Mouse (Mus musculus) thymus, adult 2 months (tissue): Measurements from ENCODE around the gene Rab17. TPM values are rescaled to one million over a fixed set of nuclear protein-coding genes. Genes with fewer than 3 reads are reported as not detected.

Experiments
- DNase-seq: peaks from one replicate; pipeline ENCODE4 v3.0.0; 2021
- H3K27ac ChIP-seq: fragments of 200-500 bp; 2 replicates; pipeline ENCODE4 v1.5.1; 2012; ENCODE audit warnings: low read length, control low read depth; ENCODE audit not compliant: control insufficient read depth, insufficient read depth
- H3K27me3 ChIP-seq: fragments of 200-500 bp; 2 replicates; pipeline ENCODE4 v1.6.1; 2012; ENCODE audit warnings: mild to moderate bottlenecking, low read length, moderate library complexity, mixed read lengths; ENCODE audit not compliant: control insufficient read depth, insufficient read depth
- H3K36me3 ChIP-seq: fragments of 200-500 bp; 2 replicates; pipeline ENCODE4 v1.6.1; 2012; ENCODE audit warnings: mild to moderate bottlenecking, low read length, moderate library complexity; ENCODE audit not compliant: control insufficient read depth, insufficient read depth
- H3K4me1 ChIP-seq: fragments of 200-500 bp; replicated peaks from 2 replicates; pipeline ENCODE4 v1.6.1; 2012; ENCODE audit warnings: low read length; ENCODE audit not compliant: control insufficient read depth, insufficient read depth
- H3K4me3 ChIP-seq: fragments of 200-500 bp; 2 replicates; pipeline ENCODE4 v1.5.1; 2012; ENCODE audit warnings: mild to moderate bottlenecking, low read length, control low read depth, moderate library complexity; ENCODE audit not compliant: control insufficient read depth, insufficient read depth
- CTCF ChIP-seq: fragments of 200-500 bp; IDR thresholded peaks from 2 replicates; pipeline ENCODE4 v1.5.1; 2012; ENCODE audit warnings: mild to moderate bottlenecking, control low read depth, low read length, moderate library complexity, borderline replicate concordance; ENCODE audit not compliant: control insufficient read depth, poor library complexity, insufficient read depth; ENCODE audit errors: extremely low read depth
- POLR2A ChIP-seq: fragments of 200-500 bp; IDR thresholded peaks from 2 replicates; pipeline ENCODE4 v1.6.1; 2012; ENCODE audit warnings: mild to moderate bottlenecking, low read length, control low read depth, moderate library complexity; ENCODE audit not compliant: control insufficient read depth, poor library complexity, insufficient read depth; ENCODE audit errors: extremely low read depth
- WGBS: fragments of 180-500 bp; shearing (Covaris S2); methylation state at CpG from one replicate; pipeline ENCODE4 v1.1.7; 2018; 5-methylcytosine and 5-hydroxymethylcytosine counted together
- polyA plus RNA-seq: library from polyadenylated mRNA; depleted of rRNA; stranded (reverse); fragments of >200 nt; gene quantifications from 2 replicates; pipeline ENCODE4 v1.2.3, GENCODE M21; 2012

The Rab17 gene
- polyA plus RNA-seq, 1 experiment = 0.94 TPM

DNA sequence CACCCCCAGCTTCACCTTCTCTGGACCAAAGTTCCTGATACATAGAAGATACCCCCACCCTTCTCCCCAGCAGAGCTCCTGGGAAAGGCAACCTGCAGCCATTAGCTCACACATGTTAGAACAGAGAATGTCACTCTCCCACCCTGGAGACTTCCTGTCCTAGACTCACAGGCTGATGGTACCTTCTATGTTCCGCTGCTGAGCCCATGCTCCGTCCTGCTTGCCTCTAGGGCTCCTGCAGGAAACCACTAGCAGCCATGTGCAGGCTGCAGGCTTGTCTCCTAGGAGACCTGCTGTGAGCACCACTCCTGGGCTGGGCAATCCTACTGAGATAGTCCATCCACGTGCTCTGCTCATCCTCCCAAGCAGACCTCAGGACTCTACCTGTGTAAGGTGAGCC is 33.2 kb upstream of the Rab17 start:
- Histone ChIP-seq H3K4me1 (no peaks in the 10 kb centered on the region), H3K36me3 (no peaks in the 10 kb centered on the region), H3K27me3 (peaks cover 13% of the 10 kb centered on the region), H3K27ac (no peak overlapping the region), H3K4me3 (no peak overlapping the region)
- 29% methylated on average over 3 of the region's 3 CpGs for WGBS
- no peak for DNase-seq
- TF ChIP-seq POLR2A (no peak), CTCF (no peak)

DNA sequence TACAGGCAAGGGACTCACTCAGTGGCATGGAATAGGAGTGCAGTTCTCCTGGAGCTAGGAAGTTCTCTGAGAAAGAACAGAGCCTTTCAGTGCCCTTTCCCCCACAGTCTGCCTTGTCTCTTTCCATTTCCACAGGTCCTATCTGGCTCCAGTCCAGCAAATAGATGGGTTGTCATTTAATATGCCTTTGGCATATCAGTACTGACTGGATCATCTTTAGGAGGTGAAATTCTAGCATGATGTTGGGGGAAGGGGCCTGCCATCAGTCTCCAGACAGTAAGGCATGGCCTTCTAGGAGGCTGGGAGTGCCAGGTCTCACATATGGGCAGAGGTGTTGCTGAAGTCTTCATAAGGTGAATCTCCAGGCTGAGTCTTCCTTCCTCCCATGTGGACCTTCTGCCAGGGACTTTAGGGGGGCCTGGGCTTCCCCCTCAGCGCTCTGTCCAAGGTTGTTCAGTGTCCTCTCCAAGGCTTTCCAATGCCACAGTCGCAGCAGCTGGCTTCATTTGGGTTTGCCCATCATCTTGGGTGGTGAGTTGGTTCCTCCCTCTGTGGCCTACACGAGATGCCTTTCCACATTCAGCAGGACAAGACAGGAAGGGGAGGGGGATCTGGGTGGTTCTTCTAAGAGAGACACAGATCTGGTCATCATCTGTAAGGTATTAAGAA is 32.5 kb upstream of the Rab17 start:
- TF ChIP-seq POLR2A = no peak
- TF ChIP-seq CTCF = no peak
- Histone ChIP-seq H3K27ac (no peak overlapping the region), H3K36me3 (no peaks in the 10 kb centered on the region), H3K4me1 (no peaks in the 10 kb centered on the region), H3K27me3 (peaks cover 13% of the 10 kb centered on the region), H3K4me3 (no peak overlapping the region)
- WGBS = 80% methylated on average over 3 of the region's 3 CpGs
- no peak for DNase-seq

DNA sequence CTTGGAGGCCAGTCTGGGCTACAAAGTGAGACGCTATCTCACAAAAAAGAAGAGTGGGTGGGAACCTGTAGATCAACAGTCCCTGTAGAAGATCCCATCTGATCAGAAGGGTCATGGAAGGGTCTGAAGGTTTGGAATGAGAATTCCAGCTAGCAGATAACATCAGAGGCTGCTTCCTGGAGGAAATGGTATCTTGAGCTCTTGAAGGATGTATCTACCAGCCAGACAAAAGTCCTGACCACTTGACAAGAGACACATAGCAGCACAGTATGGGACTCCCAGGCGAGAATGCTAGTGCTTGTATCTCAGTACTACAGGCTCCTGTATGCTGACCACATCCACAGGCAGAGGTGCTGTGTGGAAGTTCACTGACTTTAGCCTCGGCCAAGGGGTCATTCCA is 31.6 kb upstream of the Rab17 start:
- no peak overlapping the region for H3K27ac ChIP-seq
- no peaks in the 10 kb centered on the region for H3K4me1 ChIP-seq
- H3K27me3 ChIP-seq = peaks cover 13% of the 10 kb centered on the region
- 91% methylated on average over 3 of the region's 3 CpGs for WGBS
- no peak overlapping the region for H3K4me3 ChIP-seq
- TF ChIP-seq CTCF (no peak), POLR2A (no peak)
- no peaks in the 10 kb centered on the region for H3K36me3 ChIP-seq
- DNase-seq = no peak

DNA sequence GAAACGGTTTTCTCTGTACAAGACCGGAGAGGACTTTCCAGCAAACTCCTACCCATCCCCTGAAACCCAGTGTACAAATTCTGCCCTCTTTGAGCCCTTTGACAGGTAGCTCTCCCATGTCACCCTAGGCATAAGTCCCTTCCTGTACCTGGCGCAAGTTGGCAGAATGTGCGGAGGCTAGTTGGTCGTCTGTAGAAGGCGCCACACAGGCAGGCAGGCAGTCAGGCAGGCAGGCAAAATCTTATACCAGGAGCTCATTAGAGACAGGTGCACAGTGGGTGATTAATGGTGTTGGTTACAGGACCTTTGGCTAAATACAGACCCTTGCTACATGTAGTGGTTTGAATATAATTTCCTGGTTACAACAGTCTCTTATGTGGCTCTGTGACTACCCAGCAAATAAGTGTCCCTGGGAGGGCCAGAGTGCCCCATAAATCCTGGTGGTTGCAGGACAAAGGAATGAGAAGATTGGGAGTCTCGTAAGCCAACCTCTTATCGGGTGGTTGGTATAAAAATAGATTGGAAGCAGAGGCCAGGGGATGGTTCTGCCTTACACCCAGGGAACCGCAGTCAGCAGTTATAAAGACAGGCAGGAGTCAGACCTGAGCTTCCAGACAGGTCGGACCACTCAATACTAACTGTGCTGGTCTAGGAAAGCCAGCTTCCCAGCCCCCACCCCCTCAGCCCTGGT is 30.6 kb upstream of the Rab17 start:
- Histone ChIP-seq H3K27ac (no peak overlapping the region), H3K27me3 (peaks cover 13% of the 10 kb centered on the region), H3K4me1 (no peaks in the 10 kb centered on the region), H3K36me3 (no peaks in the 10 kb centered on the region), H3K4me3 (no peak overlapping the region)
- DNase-seq = no peak
- TF ChIP-seq CTCF = no peak
- TF ChIP-seq POLR2A = no peak
- 66% methylated on average over 10 of the region's 10 CpGs for WGBS

DNA sequence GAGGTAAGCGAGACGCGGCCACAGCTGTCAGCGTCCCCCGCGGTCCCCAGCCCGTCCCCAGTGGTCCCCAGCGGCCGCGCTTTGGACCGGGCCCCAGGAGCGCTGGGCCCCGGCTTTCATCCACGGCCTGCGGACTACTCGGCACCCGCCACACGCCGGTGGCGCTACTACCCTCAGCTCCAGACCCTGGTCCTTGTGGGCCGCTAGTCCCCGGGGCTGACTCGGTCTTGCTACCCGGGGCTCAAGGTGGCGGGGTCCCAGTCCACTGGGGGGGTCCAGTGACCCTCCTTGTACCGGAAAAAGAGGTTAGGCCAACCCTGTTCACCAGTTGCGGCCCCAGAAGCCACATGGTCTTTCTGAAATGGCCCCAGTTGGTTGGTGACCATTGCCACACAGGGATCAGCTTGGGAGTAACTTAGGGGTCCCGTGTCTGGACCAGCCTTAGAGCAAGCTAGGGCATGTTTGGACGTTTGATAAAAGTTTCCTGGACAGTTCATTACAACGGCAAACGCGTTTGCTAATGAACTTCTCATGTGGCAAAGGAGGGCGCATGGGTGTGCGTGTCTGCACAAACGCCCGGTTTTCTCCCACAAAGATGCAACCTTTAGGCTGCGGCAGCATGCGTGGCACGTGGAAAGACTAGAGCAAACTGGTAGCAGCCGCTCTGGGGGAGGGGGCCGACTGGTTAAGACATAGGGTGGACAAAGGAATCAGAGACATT is 29.6 kb upstream of the Rab17 start:
- Histone ChIP-seq H3K27me3 (peaks cover 13% of the 10 kb centered on the region), H3K36me3 (no peaks in the 10 kb centered on the region), H3K27ac (no peak overlapping the region), H3K4me3 (peak overlapping the region; percentile 45), H3K4me1 (no peaks in the 10 kb centered on the region)
- WGBS = 3% methylated on average over 41 of the region's 41 CpGs
- no peak for TF ChIP-seq CTCF
- TF ChIP-seq POLR2A = no peak
- DNase-seq = no peak

DNA sequence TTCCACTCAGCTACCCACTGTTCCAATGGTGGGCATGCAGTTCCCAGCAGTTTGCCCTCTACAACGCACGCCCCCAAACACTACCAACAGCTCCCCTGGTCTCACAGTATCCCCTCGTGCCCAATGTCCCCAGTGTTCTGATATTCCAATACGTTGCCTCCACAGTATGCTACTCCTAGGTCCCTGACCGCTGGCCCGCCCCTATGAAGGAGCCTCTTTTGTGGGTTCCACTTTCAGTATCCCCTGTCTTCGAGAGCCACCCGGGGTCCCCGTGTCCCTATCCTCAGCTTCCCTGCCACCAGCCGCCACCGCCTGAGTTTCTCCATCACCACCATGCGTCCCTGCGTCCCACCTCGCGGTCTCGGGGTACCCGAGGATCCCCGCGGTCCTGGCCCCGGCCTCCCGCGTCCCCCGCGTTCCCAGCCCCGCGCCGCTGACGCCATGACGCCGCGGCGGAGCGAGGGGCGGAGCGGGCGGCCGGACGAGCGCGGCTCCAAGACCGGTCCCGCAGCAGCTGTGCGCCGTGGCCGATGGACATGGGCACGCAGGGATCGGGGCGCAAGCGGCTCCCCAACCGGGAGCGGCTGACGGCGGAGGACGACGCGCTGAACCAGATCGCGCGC is 28.9 kb upstream of the Rab17 start, which contains the start of gene Lrrfip1:
Lrrfip1 (plus strand) TSS at position 470 of the 623 bp plus-strand sequence.
- no peak for DNase-seq
- Histone ChIP-seq H3K4me3 (peak within 1 kb of the TSS; percentile 45), H3K4me1 (no peaks in the 10 kb centered on the region), H3K27me3 (peaks cover 13% of the 10 kb centered on the region), H3K36me3 (no peaks in the 10 kb centered on the region), H3K27ac (no peak within 1 kb of the TSS)
- TF ChIP-seq CTCF (no peak), POLR2A (no peak)
- WGBS = 2% methylated on average over 59 of the region's 59 CpGs

DNA sequence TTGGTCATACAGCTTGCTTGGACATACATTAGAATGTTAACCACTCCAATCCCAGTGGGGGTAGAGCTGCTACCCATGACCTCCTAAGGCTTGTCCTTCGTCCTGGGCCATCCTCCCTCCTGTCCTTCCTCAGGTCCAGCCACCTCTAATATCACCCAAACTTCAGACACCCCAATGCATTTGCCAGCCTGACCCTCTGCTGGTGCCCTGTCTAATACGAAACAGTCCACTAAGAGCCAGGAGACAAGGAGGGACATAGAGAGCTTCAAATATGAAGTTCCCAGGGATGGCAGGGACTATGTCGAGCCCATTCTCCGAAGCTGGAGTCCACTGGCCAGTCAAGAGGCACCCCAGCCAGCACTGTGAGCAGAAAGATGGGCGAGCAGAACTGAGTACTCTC is 28.2 kb upstream of the Rab17 start:
- DNase-seq = no peak
- Histone ChIP-seq H3K4me1 (no peaks in the 10 kb centered on the region), H3K36me3 (no peaks in the 10 kb centered on the region), H3K27me3 (peaks cover 13% of the 10 kb centered on the region), H3K27ac (no peak overlapping the region), H3K4me3 (no peak overlapping the region)
- WGBS = 95% methylated on average over 5 of the region's 5 CpGs
- TF ChIP-seq POLR2A (no peak), CTCF (no peak)
